Mouse (Mus musculus): ENCODE results near the gene Tox2. TPM values are rescaled to one million over a fixed set of nuclear protein-coding genes. Genes with fewer than 3 reads are reported as not detected.
A peak's percentile ranks its signal among the peaks of the same experiment; 100 is the strongest.

Tox2 gene
- total RNA-seq, 2 experiments from 2014 or later = 28.2 to 31.0 TPM

DNA sequence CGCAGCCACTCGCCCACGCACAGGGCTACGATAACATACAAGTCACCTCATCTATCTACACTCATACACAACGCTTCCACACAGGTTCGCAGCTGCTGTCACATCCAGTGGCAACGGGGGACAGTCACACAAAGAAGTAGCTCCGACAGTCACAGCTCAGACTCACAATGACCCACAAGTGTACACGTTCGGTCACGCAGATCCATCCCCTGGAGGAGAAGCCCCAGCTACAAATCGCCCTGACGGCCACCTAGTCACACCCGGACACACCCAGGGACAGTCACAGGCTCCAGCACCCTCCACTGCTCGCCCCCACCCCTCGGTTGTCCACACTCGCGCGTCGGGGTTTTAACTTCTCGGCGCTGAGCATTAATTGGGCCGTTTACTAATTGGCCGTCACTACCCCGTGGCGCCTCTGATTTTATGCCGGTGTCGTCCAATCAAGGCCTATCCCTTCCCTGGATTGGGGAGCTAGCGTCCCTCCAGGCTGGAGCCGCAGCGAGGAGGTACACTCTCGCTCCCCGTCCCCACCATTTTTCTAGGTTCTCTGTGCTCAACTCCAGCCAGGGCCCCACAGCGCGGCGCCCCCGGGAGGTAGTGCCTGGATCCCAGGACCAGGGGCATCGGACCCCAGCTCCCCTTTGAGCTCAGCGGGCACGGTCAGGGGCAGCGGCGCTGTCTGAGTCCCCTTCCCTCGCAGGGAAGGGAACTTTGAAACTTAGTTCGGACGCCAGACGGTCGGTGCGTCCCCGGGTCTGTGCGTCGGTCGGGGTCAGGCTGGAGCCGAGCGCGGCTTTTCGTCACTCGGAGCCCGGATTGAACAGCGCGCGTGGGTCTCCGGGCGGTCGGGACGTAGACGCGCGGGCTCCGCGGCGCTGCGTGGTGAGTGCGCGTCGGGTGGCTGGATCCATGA, 966 bp downstream of the Tox2 start:
- intact Hi-C loops (cut with DNase I) = loop anchor here (5.0 kb wide), 1 partner anchor 102 kb away; no protein-coding TSS in a partner anchor
- DNase-seq (ENCODE audit: low spot score in 2 of 2) = peak in 1 of 2 experiments; percentile 21

DNA sequence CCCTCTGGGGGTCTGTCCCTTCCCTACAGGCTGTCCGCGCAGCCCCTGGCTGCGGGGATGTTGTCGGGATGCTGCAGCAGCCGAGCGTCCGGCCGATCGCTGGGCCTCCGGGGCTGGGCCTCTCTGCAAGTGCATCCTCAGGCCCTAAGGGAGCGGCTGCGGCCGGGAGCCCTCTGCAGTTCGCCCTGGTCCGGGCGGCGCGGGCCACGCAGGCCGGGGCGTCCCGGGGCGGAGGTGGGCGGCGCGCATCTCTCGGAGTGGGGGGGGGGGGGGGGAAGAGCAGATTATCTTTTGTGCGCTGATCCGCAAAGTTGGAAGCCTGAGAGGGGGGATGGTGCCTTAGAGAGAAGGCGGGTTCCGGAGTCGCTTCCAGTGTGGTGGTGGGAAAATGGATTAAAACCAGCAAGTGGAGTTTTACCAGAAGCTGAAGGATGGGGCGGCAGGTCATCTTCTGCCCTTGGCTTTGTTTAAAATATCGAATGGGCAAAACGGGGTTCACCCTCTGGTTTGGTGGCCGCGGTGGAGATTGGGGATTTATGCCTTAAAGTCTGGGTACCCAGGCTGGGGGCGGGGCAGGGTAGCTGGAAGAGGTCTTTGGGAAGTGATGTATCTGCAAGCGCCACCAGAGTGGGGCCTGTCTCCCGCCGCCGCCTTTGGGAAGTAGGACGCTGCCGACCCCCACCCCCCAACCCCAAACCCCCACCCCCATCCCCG, 1.8 kb downstream of the Tox2 start:
- DNase-seq (ENCODE audit: low spot score in 2 of 2) = peak in 1 of 2 experiments; percentile 29
- intact Hi-C loops (cut with DNase I) = loop anchor here (5.0 kb wide), 3 partner anchors 38 to 128 kb away; no protein-coding TSS in a partner anchor

DNA sequence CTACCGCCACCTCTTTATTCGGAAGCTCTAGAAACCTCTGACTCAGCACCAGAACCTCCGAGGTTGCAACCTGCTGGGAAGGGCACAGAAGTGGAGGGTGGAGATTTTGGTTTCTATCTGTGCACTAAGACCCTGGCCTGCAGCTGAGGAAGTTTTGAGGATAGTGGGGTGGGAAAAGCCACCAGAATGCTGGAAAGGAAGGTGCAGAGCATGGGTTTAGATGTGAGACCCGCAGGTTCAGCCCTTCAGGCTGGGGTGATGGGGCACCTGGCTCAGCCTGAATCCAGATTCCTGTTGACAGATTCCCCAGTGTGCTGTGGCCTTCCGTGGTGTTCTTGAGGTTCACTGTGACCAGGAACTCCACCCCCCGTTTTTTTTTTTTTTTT, 2.3 kb downstream of the Tox2 start:
- no peak for DNase-seq (ENCODE audit: low spot score in 2 of 2)
- intact Hi-C loops (cut with DNase I) = loop anchor here (5.0 kb wide), 2 partner anchors 37 to 127 kb away; no protein-coding TSS in a partner anchor

DNA sequence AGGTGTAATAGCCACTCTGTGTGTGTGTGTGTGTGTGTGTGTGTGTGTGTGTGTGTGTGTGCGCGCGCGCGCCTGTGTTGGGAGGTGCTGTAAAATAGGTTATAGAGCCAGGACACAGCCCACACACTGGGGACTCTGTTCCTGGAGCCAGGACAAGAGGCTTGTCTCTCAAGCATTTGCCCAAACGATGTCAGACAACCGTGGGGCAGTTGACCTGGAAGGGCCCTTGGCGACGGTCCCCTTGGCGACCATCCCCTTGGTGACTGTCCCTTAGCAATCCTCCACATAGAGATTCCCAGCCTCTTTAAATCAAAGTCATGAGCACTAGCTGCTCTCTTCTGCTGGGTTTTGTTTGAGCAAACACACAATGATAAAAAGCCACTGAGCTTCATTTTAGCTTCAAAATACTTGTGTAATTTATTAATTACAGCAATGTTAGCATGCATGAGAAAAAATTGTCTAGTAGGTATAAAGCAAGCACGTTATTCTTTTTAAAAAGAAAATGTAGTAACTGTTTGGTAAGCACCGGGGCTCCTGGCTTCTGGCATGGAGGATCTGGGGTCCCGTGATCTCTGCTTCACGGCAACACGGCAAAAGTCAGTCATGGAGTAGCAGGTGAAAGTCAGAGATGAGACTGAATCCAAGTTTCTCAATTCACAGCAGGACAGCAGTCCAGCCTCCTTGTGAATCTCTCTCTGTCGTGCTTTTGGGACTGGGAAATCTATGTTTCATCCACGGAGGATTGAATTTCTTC, 3.0 kb downstream of the Tox2 start:
- DNase-seq (ENCODE audit: low spot score in 2 of 2) = no peak
- intact Hi-C loops (cut with DNase I) = loop anchor here (5.0 kb wide), 2 partner anchors 36 to 126 kb away; no protein-coding TSS in a partner anchor

DNA sequence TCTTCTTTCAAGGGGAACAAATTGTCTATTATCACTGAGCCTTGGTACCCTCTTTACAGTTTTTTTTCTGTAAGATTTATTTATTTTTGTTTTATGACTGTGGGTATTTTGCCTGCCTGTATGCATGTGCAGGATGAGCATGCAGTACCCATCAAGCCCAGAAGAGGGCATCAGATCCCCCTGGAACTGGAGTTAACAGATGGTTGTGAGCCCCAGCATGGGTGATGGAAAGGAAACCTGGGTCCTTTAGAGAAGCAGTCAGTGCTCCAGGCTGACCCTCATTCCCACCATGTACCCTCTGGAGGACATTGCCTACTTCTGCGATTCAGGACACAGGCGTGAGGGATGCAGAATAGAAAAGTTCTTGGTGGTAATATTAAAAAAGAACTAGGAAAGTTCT, 4.4 kb downstream of the Tox2 start:
- no peak for DNase-seq (ENCODE audit: low spot score in 2 of 2)
- intact Hi-C loops (cut with DNase I) = loop anchor here (5.0 kb wide), 2 partner anchors 35 to 125 kb away; no protein-coding TSS in a partner anchor

DNA sequence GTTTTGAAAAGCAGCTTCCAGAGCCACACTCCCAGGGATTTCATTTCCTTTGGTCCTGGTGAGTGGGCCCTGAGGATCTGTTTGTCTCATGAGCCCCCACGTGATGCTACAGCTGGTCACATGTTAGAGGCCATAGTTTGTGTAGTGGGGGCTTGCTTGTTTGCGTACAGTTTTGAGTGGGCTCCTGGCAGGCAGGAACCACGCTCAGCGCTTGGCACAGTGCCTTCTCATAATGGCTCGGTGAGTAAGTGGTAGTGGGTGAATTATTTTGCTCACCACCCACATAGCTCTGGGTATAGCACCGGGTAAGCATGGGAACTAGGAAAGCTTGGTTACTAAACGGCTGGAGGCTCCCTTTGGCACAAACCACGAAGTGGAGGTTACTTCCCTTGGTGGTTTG, 6.2 kb downstream of the Tox2 start:
- intact Hi-C loops (cut with DNase I) = loop anchor here (5.0 kb wide), 2 partner anchors 33 to 123 kb away; no protein-coding TSS in a partner anchor
- DNase-seq (ENCODE audit: low spot score in 2 of 2) = peak; percentile 55 to 56

DNA sequence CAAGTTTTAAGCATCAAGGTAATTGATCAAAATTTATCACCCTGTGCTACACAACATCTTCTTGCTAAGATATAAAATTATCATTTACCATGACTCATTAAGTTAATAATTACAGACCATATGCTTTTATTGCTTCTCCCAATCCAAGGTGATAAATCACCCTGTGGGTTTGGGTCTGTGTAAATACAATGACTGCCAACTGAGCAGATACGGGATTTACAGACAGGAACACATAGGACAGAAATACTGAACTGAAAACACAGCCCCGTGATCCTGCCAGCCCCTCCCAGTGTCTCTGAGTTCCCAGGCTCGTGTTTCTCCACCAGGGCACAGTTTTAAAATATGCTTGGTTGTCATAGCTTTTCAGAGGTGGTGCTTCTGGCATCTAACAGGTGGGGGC, 10.2 kb downstream of the Tox2 start:
- intact Hi-C loops (cut with DNase I) = no loop called here
- DNase-seq (ENCODE audit: low spot score in 2 of 2) = no peak

DNA sequence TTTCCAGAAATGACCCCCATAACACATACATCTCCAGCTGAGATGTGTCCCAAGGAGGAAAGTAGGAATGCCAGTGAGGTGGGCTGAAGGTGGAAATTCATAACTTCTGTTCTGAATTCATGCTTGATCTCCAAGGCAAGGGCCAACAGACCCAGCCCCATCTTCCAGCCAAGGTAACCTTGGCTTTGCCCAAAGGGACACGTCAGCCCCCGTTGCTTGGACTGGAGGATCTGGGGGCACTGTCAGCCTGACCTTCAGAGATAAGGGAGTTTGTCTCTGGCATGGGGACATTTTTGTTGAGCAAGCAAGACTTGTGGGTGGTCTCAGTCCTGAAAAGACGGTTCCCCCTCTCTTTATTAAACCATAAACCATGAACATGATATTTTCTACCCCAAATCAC, 15.2 kb downstream of the Tox2 start:
- no peak for DNase-seq (ENCODE audit: low spot score in 2 of 2)
- intact Hi-C loops (cut with DNase I) = no loop called here

DNA sequence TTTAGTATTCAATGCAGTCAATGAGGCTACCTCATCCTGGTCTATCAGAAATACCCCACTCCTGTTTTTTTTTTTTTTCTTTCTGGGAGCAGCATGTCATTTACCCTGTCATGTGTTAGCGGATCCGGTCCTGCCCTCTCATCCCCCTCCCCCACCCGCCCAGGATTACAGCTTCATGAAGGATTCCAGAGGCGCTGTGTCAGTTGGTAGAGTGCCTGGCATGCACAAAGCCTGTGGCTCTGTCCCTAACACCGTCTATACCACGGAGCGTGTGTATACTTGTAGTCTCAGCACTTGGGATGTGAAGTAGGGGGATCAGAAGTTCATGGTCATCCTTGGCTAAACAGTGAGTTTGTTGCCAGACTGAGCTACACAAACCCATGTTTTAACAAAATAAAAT, 15.6 kb downstream of the Tox2 start:
- no peak for DNase-seq (ENCODE audit: low spot score in 2 of 2)
- intact Hi-C loops (cut with DNase I) = no loop called here

DNA sequence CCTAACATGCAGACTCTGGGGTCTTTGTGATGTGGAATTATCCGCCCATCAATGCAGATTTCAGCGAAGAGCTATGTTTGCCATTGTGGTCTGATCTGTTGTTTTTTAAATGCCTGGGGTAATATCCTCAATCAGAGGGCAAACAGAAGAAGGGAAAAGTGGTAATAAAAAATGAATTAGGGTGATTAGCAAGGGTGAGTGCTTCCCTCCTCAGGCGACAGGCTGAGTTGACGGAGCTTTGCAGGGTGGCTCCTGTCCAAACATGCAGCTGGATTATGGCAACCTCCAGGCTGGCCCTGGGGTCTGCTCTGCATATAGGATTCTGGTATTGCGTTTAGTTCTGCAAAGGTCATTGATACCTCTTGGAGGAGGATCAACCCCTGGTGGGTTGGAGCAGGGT, 16.5 kb downstream of the Tox2 start:
- intact Hi-C loops (cut with DNase I) = no loop called here
- no peak for DNase-seq (ENCODE audit: low spot score in 2 of 2)

DNA sequence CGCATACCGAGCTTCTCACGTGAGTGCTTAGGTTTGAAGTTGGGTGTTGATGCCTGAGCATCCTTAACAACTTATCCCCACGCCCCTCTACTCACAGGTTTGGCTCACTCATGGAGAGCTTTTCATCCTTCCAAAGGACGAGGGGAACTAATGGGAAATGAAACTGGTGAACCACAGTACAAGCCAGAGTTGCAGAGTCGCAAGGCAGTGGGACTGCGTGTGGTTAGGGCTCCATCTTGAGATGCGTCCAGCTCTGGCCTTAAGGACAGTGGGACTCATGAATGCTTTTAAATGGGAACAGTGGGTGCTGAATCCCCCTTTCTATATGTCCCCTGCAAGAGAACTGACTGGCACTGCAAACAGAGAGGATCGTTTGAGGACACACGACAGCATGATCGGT, 17.8 kb downstream of the Tox2 start:
- no peak for DNase-seq (ENCODE audit: low spot score in 2 of 2)
- intact Hi-C loops (cut with DNase I) = no loop called here

DNA sequence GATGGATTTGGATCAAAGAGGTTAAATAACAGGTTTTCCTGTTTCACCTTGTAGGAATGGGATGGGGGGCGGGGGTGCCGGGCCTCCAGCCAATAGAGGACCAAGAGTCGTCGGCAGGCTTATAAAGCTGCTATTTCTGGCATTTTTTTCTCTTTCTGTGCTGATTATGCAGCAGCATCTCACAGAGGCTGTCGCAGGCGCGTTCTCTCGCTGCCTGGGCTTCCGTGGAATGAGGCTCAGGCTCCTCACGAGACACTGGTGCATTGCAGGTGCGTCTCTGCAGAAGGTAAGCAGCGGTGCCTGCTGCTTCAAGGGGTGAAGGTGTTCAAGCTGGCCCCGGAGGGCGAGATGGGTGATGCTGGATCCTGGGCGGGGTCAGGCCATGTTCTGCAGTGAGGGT, 22.4 kb downstream of the Tox2 start:
- peak in 1 of 2 experiments; percentile 21 for DNase-seq (ENCODE audit: low spot score in 2 of 2)

DNA sequence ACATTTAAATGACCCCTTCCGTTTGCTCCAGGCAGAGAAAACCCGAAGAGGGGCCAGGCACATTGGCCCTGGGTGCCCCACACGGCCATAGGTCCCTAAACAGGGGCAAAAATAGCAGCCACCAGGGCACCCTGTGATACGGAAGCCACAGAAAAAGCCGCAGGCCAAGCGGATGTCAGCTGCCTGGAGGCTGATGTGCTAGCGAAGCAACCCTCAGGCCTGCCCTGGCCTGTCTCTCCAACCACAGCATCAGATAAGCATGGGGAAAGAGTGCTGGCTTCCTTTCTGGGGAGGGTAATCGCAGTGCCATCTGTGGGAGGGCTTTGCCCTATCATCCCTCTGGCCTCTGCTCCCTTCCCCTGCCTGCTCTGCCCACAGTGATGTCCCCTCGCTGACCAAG, 26.1 kb downstream of the Tox2 start:
- no peak for DNase-seq (ENCODE audit: low spot score in 2 of 2)
- intact Hi-C loops (cut with DNase I) = no loop called here

More for the DNA sequence above, 22.4 kb downstream of the Tox2 start:
- intact Hi-C loops (cut with DNase I) = no loop called here

DNA sequence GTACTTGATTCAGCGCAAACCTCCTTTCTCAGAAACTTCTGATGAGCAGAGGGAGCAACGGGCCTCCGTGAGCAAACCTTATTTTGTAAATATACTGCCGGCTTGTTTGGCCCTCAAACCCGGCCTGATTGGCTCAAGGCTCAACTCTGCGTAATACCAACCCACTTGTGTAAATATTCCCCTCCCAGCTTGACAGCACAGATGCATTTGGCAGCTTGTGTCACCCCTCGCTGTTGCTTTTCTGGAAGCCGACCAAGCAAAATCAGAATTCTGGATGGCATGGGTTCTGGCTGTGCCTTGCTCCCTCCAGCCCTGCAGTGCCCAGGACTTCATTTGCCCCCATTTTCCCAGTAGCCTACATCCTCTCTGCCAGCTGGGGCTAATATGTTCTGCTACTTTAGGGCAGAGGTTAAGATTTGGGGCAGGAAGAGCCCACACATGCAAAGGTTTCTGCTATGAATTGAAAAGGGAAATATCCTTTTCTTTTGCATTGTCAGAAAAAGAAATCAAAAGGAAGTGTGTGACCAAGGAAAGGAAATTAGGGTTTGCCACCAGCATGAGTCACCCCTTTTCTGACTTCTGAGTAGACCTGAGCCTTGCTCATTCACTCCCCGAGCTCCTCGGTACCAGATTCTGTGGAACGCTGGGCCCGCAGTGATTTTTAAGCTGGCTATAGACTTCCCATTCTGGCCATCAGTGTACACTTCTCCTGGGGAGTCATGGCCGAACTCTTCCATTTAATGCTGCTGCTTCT, 29.0 kb downstream of the Tox2 start:
- intact Hi-C loops (cut with DNase I) = no loop called here
- no peak for DNase-seq (ENCODE audit: low spot score in 2 of 2)

DNA sequence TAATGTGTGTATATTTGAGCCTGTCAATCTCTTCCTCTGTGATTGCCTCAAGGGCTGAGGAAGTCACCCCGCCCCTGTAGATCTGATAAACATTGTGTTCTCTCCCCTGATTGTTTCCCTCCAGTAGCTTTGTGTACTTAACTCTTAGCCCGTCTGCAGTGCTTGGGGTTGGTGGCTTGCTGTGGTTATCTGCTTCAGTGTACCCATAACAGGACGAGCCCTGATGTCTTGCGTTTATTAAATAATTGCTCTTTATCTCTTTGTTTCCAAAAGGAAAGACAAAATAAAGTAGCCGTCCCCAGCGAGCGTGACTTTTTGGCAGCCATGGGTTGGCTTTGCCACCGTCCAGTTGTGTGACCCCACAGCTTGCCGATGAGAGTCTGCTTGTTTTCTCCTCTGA, 30.7 kb downstream of the Tox2 start:
- intact Hi-C loops (cut with DNase I) = no loop called here
- no peak for DNase-seq (ENCODE audit: low spot score in 2 of 2)

DNA sequence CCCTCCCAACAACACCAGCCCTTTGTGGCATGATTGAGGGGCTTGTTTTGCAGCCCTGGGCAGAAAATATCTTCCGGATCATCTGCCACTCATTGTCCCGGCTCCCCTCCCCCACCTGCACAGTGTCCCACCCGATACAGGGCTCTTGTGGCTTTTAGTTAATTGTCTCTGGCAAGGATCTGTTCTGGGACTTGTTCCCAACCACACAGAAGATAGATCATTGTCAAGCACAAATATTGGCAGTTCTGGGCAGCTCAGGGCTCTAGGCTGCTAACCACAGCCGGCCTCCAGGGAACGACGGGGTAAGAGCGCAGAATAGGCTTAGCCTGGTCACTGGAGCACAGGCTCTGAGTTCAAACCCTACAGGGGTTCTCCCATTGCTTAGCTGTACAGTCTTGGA, 33.1 kb downstream of the Tox2 start:
- intact Hi-C loops (cut with DNase I) = loop anchor here (5.0 kb wide), 1 partner anchor 61 kb away; no protein-coding TSS in a partner anchor
- no peak for DNase-seq (ENCODE audit: low spot score in 2 of 2)

DNA sequence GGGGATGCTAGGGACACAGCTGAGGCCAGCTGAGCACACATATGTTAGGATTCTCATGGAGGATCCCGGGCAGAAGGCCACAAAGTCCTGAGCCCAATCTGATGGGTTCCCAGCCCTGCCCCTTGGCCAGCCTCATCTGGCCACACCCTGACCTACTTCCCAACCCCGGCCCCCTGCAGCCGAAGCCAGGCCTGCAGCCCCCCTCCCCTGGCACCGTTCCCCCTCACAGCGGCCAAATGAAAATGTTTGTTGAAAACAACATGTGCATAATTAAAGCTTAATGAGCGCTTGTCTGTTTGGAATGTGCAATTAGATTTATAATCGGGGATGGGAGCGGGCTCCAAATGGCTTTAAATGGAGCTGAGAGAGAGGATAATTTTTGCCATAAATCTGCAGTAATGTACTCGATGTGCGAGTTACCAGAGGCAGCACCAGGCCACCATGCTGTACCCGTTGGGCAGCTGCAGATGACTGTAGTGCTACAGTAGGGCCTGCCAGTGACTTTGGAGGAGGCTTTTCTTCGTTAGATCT, 35.1 kb downstream of the Tox2 start:
- DNase-seq (ENCODE audit: low spot score in 2 of 2) = no peak
- intact Hi-C loops (cut with DNase I) = loop anchor here (5.0 kb wide), 1 partner anchor 59 kb away; no protein-coding TSS in a partner anchor

DNA sequence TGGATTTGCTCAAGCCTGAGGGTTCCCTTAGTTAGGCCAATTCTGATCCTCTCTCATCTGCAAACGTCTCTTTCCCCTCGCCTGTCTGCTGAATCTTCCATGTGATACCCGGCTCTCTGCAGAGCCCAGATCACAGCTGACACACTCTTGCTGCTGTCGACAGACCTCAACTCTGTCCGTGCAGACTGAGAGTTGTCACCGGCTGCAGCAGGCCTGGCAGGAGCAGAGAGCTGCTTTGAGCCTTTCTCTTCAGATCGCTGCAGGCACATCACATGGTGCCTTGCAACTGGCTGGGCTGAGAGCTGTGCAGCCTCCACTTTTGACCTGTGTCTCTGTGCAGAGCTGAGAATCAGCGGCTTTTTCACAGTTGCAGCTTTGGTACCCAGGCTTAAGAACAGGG, 37.0 kb downstream of the Tox2 start:
- no peak for DNase-seq (ENCODE audit: low spot score in 2 of 2)
- intact Hi-C loops (cut with DNase I) = loop anchor here (5.0 kb wide), 2 partner anchors 33 to 57 kb away; no protein-coding TSS in a partner anchor

DNA sequence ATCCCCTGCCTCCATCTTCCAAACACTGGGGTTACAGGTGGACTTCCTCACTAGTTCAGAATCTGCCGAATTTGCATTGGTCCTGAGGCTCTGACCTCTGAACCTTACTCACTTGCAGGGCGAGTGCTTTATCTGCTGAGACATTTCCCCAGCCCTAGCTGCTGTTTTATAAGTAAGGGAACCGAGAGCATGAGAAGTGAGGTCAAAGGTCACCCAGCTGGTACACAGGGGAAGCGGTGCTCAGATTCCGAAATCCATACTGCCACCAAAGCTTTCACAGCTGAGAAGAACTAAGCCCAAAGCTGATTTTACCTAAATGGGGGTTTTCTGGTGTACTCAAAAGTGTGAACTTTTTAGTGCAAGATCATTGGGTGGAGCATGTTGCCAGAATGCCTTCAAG, 38.9 kb downstream of the Tox2 start:
- intact Hi-C loops (cut with DNase I) = loop anchor here (5.0 kb wide), 1 partner anchor 35 kb away; no protein-coding TSS in a partner anchor
- DNase-seq (ENCODE audit: low spot score in 2 of 2) = no peak
